Mouse (Mus musculus) liver, adult 2 months (tissue): ENCODE results near the gene Nfyb. TPM values are rescaled to one million over a fixed set of nuclear protein-coding genes. Genes with fewer than 3 reads are reported as not detected.

Experiments
- DNase-seq: peaks from one replicate; pipeline ENCODE4 v3.0.0-alpha.2; 2011; ENCODE audit warnings: low read depth, low spot score; ENCODE audit errors: extremely low read depth
- H3K27ac ChIP-seq: fragments of 200-500 bp; replicated peaks from 2 replicates; pipeline ENCODE4 v1.5.1; 2012; ENCODE audit warnings: low read depth, mild to moderate bottlenecking, control low read depth, inconsistent platforms, low read length; ENCODE audit not compliant: insufficient read depth
- H3K27me3 ChIP-seq: fragments of 200-500 bp; 2 replicates; pipeline ENCODE4 v1.6.1; 2012; ENCODE audit warnings: mild to moderate bottlenecking, moderate library complexity, low read length, inconsistent platforms; ENCODE audit not compliant: control insufficient read depth, insufficient read depth
- H3K36me3 ChIP-seq: fragments of 200-500 bp; 2 replicates; pipeline ENCODE4 v1.6.1; 2012; ENCODE audit warnings: low read length, inconsistent platforms; ENCODE audit not compliant: control insufficient read depth, insufficient read depth
- H3K4me1 ChIP-seq: fragments of 200-500 bp; 2 replicates; pipeline ENCODE4 v1.6.1; 2011; ENCODE audit warnings: low read length; ENCODE audit not compliant: control insufficient read depth, insufficient read depth
- H3K4me3 ChIP-seq: fragments of 200-500 bp; 2 replicates; pipeline ENCODE4 v1.5.1; 2011; ENCODE audit warnings: low read depth, mild to moderate bottlenecking, control low read depth, low read length, moderate library complexity; ENCODE audit not compliant: insufficient read depth
- H3K79me2 ChIP-seq: fragments of 200-500 bp; 2 replicates; pipeline ENCODE4 v1.6.1; 2012; ENCODE audit warnings: inconsistent platforms, mild to moderate bottlenecking, low read length, moderate library complexity; ENCODE audit not compliant: control insufficient read depth, insufficient read depth
- H3K9ac ChIP-seq: fragments of 200-500 bp; 2 replicates; pipeline ENCODE4 v1.6.1; 2012; ENCODE audit warnings: low read depth, mild to moderate bottlenecking, control low read depth, inconsistent platforms, low read length
- CTCF ChIP-seq: fragments of 200-500 bp; IDR thresholded peaks from 2 replicates; pipeline ENCODE4 v1.5.1; 2011; ENCODE audit warnings: low read depth, low read length, control low read depth
- POLR2A ChIP-seq: fragments of 200-500 bp; IDR thresholded peaks from 2 replicates; pipeline ENCODE4 v1.6.1; 2011; ENCODE audit warnings: low read length, control low read depth; ENCODE audit not compliant: insufficient read depth; ENCODE audit errors: extremely low read depth
- WGBS: fragments of 180-500 bp; shearing (Covaris S2); methylation state at CpG from one replicate; pipeline ENCODE4 v1.1.7; 2018; 5-methylcytosine and 5-hydroxymethylcytosine counted together
- polyA plus RNA-seq: library from polyadenylated mRNA; depleted of rRNA; stranded (reverse); fragments of >200 nt; gene quantifications from 2 replicates; pipeline ENCODE4 v1.2.3, GENCODE M21; 2012; rRNA removed
- total RNA-seq: library from RNA; depleted of rRNA; stranded (reverse); fragments of >200 nt; gene quantifications from 2 replicates; pipeline ENCODE4 v1.2.3, GENCODE M21; 2014; rRNA removed

Nfyb gene
- total and polyA plus RNA-seq, 2 experiments, result 29.0 to 30.8 TPM

- WGBS, result 49% methylated on average over 8 of the region's 8 CpGs
- TF ChIP-seq POLR2A (no peak), CTCF (no peak)
- no peaks in the 10 kb centered on the region; the same call in 1 of the 2 replicates for H3K79me2 ChIP-seq
- H3K27me3 ChIP-seq, result no peaks in the 10 kb centered on the region
- H3K27ac ChIP-seq, result peak overlapping the region; percentile 33
- DNase-seq, result no peak
- H3K36me3 ChIP-seq, result peaks cover 23% of the 10 kb centered on the region
- H3K9ac ChIP-seq, result 0 out of 2 replicates have a peak overlapping the region, but pooled peaks have one; percentile 18
- H3K4me1 ChIP-seq, result peaks cover 14% of the 10 kb centered on the region
- H3K4me3 ChIP-seq, result no peak overlapping the region
Measured at GRCm38 (mm10) chr10:82741354-82741753, 22.6 kb downstream of the Nfyb start.

DNA sequence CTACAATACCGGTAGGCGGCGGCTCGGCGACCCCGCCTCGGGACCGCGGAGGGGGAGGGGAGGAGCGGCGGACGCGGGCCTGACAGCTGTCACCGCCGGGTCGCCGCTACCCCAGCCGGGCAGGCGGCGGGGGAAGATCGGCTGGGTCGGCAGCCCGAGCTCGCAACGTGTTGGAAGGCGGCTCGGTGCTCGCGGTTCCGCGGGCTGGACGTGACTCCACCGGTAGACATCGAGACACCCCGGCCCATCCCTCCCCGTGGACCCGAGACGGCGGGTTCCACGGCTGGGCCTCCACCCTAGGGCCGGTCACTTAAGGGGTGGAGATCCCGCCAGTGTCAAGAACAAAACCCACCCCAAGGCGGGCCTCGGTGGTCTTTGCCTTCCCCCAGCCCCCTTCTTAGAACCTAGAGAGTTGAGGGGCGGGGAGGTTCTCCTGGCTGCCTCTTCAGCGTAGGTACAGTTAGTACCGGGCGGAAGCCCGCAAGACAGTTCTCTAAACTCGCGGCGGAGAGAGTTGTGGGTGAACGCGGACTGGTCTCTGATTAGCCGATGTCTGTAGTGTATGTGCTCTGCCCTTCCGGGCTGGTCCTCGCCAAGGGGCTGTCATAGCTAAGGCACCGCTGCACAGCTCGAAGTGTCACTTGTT, 64.5 kb downstream of the Nfyb start:
- DNase-seq, result peak; percentile 26
- TF ChIP-seq POLR2A, result no peak
- no peak for TF ChIP-seq CTCF
- no peaks in the 10 kb centered on the region for H3K27me3 ChIP-seq
- H3K27ac ChIP-seq, result peak overlapping the region; percentile 75
- peak overlapping the region; percentile 93 for H3K9ac ChIP-seq
- H3K79me2 ChIP-seq, result peaks cover 10% of the 10 kb centered on the region; the same call in 1 of the 2 replicates
- peaks cover 3% of the 10 kb centered on the region for H3K4me1 ChIP-seq
- 1% methylated on average over 59 of the region's 59 CpGs for whole genome bisulfite sequencing
- H3K4me3 ChIP-seq, result peak overlapping the region; percentile 99
- peaks cover 8% of the 10 kb centered on the region; the same call in 1 of the 2 replicates for H3K36me3 ChIP-seq

- H3K27me3 ChIP-seq, result no peaks in the 10 kb centered on the region
- H3K36me3 ChIP-seq, result peaks cover 8% of the 10 kb centered on the region; the same call in 1 of the 2 replicates
- peaks cover 3% of the 10 kb centered on the region for H3K4me1 ChIP-seq
- peak overlapping the region; percentile 93 for H3K9ac ChIP-seq
- DNase-seq, result peak; percentile 59
- H3K4me3 ChIP-seq, result peak overlapping the region; percentile 99
- WGBS, result under 1% methylated on average over 31 of the region's 42 CpGs
- H3K79me2 ChIP-seq, result peaks cover 10% of the 10 kb centered on the region; the same call in 1 of the 2 replicates
- H3K27ac ChIP-seq, result peak overlapping the region; percentile 75
- TF ChIP-seq POLR2A, result peak; percentile 56
- TF ChIP-seq CTCF, result no peak
Measured at GRCm38 (mm10) chr10:82698712-82699261, 65.2 kb downstream of the Nfyb start.

Other genes with a start within 250 kb of the Nfyb start
- gene 1190007I07Rik, start 140.9 kb downstream of the Nfyb start, total RNA-seq, result 18.1 and 24.3 TPM in 2 replicates
- 42.0 and 48.5 TPM in 2 replicates for gene 1190007I07Rik, start 140.9 kb downstream of the Nfyb start, polyA plus RNA-seq
- gene Tdg, start 134.3 kb downstream of the Nfyb start, total RNA-seq, result 10.7 and 12.4 TPM in 2 replicates
- gene Tdg, start 134.3 kb downstream of the Nfyb start, polyA plus RNA-seq, result 8.8 and 9.7 TPM in 2 replicates
- gene Glt8d2, start 73.5 kb downstream of the Nfyb start, total RNA-seq, result 0.18 and 0.34 TPM in 2 replicates
- not detected in 2 replicates for gene Glt8d2, start 73.5 kb downstream of the Nfyb start, polyA plus RNA-seq
- gene Hcfc2, start 68.0 kb downstream of the Nfyb start, total RNA-seq, result 10.0 and 12.2 TPM in 2 replicates
- 4.4 and 5.6 TPM in 2 replicates for gene Hcfc2, start 68.0 kb downstream of the Nfyb start, polyA plus RNA-seq
- gene Txnrd1, start 69.8 kb upstream of the Nfyb start, total RNA-seq, result 71.2 and 83.2 TPM in 2 replicates
- 50.4 and 51.9 TPM in 2 replicates for gene Txnrd1, start 69.8 kb upstream of the Nfyb start, polyA plus RNA-seq
- 2.1 and 2.3 TPM in 2 replicates for gene Eid3, start 102.5 kb upstream of the Nfyb start, total RNA-seq
- 0.26 and 0.50 TPM in 2 replicates for gene Eid3, start 102.5 kb upstream of the Nfyb start, polyA plus RNA-seq
- 0.09 and 0.34 TPM in 2 replicates for gene Chst11, start 221.4 kb upstream of the Nfyb start, total RNA-seq
- gene Chst11, start 221.4 kb upstream of the Nfyb start, polyA plus RNA-seq, result 0.15 and 0.16 TPM in 2 replicates